Mouse (Mus musculus) gastrocnemius, postnatal 36 days (tissue): ENCODE data around the gene Mettl26. TPM values are rescaled to one million over a fixed set of nuclear protein-coding genes. Genes with fewer than 3 reads are reported as not detected.
A peak's percentile ranks its signal among the peaks of the same experiment; 100 is the strongest.
"Not testable (repeated sequence)": the region's sequence is repeated elsewhere in the genome, so short reads cannot be mapped to it uniquely, and the experiment has no call there.

ENCODE experiments used
- DNase-seq, 2 experiments: peaks; one replicate each; pipeline ENCODE4 v3.0.0; 2022
- intact Hi-C: fragments of 180-260 bp; cut with DNase I; formaldehyde crosslinking; loops from one replicate; pipeline ENCODE4 v1.15.1; 2025
- total RNA-seq, 2 experiments: library from RNA; stranded (reverse); gene quantifications; 2 replicates each; pipeline ENCODE4 v1.2.3; 2021

The Mettl26 gene
- total RNA-seq, 2 experiments from 2014 or later, result 28.9 to 32.2 TPM

- intact Hi-C loops, result no loop called here
- no peak for DNase-seq
These were observed 9.6 kb upstream of the Mettl26 start for GRCm38 (mm10) chr17:25865288-25865687.

GRCm38 (mm10) chr17:25866172-25866571 lies 8.7 kb upstream of the Mettl26 start:
- intact Hi-C loops, result no loop called here
- DNase-seq, result no peak

- intact Hi-C loops, result no loop called here
These were observed 7.4 kb upstream of the Mettl26 start for GRCm38 (mm10) chr17:25867509-25867835.

GRCm38 (mm10) chr17:25867836-25868600 lies 6.9 kb upstream of the Mettl26 start:
- peak; percentile 49 to 60 for DNase-seq
- intact Hi-C loops, result no loop called here

More at GRCm38 (mm10) chr17:25867509-25867835, 7.4 kb upstream of the Mettl26 start:
- DNase-seq, result no peak

- intact Hi-C loops, result no loop called here
- peak; percentile 72 to 77 for DNase-seq
These were observed 6.2 kb upstream of the Mettl26 start, which contains the start of gene Mcrip2 for GRCm38 (mm10) chr17:25868601-25869191. Gene Mcrip2, minus strand, starts transcription at chr17:25868764.

GRCm38 (mm10) chr17:25869498-25869897 lies 5.4 kb upstream of the Mettl26 start:
- DNase-seq, result no peak
- intact Hi-C loops, result no loop called here

GRCm38 (mm10) chr17:25869954-25870353 lies 4.9 kb upstream of the Mettl26 start:
- no peak for DNase-seq
- intact Hi-C loops, result no loop called here

GRCm38 (mm10) chr17:25871566-25871965 lies 3.3 kb upstream of the Mettl26 start:
- DNase-seq, intact Hi-C loops: not testable (repeated sequence)

GRCm38 (mm10) chr17:25872676-25873075 lies 2.2 kb upstream of the Mettl26 start:
- intact Hi-C loops, result no loop called here
- no peak for DNase-seq

GRCm38 (mm10) chr17:25873405-25874147 lies 1.3 kb upstream of the Mettl26 start:
- intact Hi-C loops, result loop anchor here (2.0 kb wide), 1 partner anchor 41 kb away; the partner anchor contains the start of gene Stub1

GRCm38 (mm10) chr17:25874148-25874720 lies 640 bp upstream of the Mettl26 start:
- intact Hi-C loops, result loop anchor here (2.0 kb wide), 1 partner anchor 41 kb away; the partner anchor contains the start of gene Stub1
- no peak for DNase-seq

More at GRCm38 (mm10) chr17:25873405-25874147, 1.3 kb upstream of the Mettl26 start:
- no peak for DNase-seq

- DNase-seq, result peak; percentile 81 to 84
- intact Hi-C loops, result loop anchor here (2.0 kb wide), 1 partner anchor 43 kb away; the partner anchor contains the start of gene Stub1
These were observed 580 bp downstream of the Mettl26 start for GRCm38 (mm10) chr17:25875171-25876136.

GRCm38 (mm10) chr17:25876347-25876915 lies 1.6 kb downstream of the Mettl26 start:
- intact Hi-C loops, result no loop called here
- DNase-seq, result no peak

GRCm38 (mm10) chr17:25877025-25877424 lies 2.2 kb downstream of the Mettl26 start:
- intact Hi-C loops, result no loop called here

GRCm38 (mm10) chr17:25877741-25878610 lies 3.1 kb downstream of the Mettl26 start:
- no peak for DNase-seq
- intact Hi-C loops, result no loop called here

More at GRCm38 (mm10) chr17:25877025-25877424, 2.2 kb downstream of the Mettl26 start:
- DNase-seq, result no peak

- no peak for DNase-seq
- intact Hi-C loops, result no loop called here
These were observed 3.8 kb downstream of the Mettl26 start for GRCm38 (mm10) chr17:25878611-25879180.

GRCm38 (mm10) chr17:25879261-25879660 lies 4.4 kb downstream of the Mettl26 start:
- no peak for DNase-seq
- intact Hi-C loops, result no loop called here

GRCm38 (mm10) chr17:25879750-25880149 lies 4.9 kb downstream of the Mettl26 start:
- intact Hi-C loops, result no loop called here
- no peak for DNase-seq
